Mouse (Mus musculus) CD8-positive naive resting alpha-beta T cell, adult 2 months (primary cell): ENCODE data around the gene Cul4a.
"Not testable (repeated sequence)": the region's sequence is repeated elsewhere in the genome, so short reads cannot be mapped to it uniquely, and the experiment has no call there.

Source experiments
- DNase-seq, 2 experiments: peaks; one replicate each; pipeline ENCODE4 v3.0.0; 2022; ENCODE audit warnings: low read depth in 2 of 2, low spot score in 2 of 2

The Cul4a gene

DNA sequence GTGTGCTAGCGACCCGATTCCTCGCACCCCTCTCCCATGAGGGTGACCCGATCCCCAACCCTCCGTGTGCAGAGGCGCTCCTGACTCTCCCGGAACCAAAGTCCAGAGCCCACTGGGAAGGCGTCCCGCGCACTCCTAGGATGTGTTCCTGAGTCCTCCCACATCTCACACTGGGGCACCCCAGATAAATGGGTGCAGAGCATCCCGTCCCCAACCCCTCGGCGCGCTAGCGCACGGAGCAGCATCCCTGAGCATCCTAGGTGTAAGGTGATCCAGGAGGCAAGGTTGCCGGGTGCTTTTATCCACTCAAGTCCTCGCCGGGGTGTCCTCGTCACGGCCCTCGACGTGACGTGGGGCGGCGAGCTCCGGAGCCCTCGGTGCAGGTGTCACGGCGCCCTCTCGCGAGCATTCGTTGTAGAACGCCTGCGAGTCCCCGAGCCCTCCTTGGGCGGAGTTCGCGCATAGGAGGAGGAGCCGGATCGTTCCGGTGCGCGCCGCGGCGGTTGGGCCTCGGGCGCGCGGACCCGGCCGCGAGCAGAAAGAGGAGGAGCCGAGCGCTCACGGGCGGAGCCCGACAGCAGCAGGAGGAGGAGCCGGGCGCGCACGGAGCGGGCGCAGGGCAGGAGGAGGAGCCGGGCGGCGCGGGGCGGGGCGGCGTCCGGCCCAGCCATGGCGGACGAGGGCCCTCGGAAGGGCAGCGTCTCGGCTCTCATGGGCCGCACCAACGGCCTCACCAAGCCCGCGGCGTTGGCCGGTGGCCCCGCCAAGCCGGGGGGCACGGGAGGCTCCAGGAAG, at the start of gene Cul4a, which contains the start of gene Pcid2:
Gene Cul4a, plus strand, starts transcription at position 535 of the 795 bp plus-strand sequence.
Gene Pcid2, minus strand, starts transcription at position 373 of the 795 bp plus-strand sequence.
- DNase-seq = peak; percentile 96 to 97

DNA sequence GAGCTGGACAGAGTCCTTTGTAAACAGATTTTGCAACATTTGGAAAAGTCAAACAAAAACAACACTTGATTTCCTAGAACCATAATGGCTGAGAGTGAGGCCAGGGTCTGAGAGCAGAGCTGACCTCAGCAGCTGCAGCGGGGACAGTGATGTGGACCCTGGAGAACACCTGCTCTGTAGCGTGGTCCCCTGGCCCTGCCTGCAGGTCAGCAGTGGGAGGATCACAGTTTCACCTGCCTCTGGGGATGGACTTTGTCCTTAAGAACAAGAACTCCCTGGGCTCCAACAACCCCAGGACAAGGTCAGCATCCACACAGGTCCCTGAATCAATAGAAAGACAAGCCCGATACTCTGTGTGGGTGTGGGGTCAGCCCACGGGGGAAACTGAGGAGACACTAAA, 48.1 kb upstream of the Cul4a start:
- DNase-seq = no peak

DNA sequence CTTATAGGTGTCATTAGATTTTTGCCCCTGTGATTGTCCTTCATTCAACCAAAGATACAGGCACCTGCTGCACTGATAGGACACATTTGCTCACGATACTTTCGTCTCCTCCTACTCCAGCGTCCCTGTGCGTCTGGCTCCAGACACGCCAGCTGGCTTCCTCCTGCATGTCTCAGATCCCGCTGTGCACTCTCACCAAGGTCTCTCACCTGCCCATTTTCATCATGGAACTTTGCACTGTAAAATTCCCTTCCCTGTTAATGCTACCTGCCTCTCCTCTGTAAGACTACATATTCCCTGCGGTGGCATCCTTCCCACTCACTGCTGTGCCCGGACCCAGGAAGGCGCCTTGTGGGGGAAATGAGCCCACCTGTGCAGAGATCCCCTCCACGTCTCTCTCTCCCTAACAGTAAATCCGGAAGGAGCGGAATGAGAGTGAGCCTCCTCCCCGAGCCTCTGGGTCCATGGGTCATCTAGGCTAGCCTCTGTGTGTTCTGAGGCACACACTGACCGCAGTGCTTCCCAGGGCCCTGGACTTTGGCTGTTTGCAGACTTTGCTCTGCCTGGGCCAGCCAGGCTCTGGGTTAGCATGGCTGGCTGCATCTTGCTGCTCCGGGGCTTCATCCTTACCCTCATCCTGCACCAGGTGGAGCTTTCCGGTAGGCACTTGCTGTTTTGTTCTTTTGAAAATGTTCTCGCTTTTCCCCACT, 44.8 kb upstream of the Cul4a start, which contains the start of gene Proz:
Gene Proz, plus strand, starts transcription at position 474 of the 710 bp plus-strand sequence.
- no peak for DNase-seq

DNA sequence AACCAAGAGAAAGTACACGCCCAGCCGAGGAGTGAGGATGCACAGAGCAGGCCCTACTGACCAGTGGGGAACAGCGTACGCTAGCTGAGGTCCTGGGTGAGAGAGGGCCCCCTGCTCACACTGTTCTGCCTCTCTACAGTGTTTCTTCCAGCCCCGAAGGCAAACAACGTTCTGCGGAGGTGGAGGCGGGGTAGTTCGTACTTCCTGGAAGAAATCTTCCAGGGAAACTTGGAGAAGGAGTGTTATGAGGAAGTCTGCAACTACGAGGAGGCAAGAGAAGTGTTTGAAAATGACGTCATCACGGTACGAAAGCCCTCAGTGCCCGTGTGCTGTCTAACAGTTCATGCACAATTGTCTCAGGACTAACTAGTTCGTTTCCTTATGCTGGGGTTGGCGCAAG, 42.3 kb upstream of the Cul4a start:
- no peak for DNase-seq

DNA sequence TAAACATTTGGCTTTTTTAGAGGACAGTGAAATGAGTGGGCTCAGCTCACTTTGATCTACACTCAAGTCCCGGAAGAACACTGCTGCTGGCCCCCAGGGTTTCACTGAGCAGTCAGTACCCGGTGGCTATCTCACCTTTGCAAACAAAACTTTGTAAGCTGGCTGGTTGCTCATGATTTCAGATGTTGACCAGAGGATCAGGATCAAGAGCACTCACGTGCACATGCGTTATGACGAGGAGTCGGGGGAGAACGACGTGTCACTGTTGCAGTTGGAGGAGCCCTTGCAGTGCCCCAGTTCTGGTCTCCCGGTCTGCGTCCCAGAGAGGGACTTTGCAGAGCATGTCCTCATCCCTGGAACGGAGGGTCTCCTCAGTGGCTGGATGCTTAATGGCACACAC, 32.2 kb upstream of the Cul4a start:
- no peak for DNase-seq

DNA sequence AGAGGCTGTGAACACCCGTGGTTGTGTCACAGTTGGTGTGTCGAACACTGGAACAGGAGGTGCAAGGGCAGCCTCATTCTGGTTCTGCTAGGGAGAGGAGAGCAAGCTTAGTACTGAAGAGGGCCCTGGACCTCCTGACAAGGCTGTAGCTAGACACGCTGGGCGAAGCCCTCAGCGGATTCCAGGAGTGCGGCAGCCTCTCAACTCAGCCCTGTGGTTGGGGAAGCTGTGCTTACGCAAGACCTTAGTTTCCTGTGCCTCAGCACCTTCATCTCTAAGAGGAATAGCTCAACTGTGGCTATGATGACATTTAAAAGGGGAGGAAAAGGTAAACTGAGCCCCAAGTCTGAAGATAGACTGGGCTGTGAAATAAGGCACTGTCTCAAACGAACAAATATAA, 30.4 kb upstream of the Cul4a start:
- DNase-seq = no peak

DNA sequence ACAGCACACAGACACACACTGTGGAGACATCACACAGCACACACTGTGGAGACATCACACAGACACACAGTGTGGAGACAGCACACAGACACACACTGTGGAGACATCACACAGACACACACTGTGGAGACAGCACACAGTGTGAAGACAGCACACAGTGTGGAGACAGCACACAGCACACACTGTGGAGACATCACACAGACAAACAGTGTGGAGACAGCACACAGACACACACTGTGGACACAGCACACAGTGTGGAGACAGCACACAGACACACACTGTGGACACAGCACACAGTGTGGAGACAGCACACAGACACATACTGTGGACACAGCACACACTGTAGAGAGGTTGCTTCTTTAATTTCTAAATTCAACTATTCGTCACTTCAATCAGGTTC, 29.8 kb upstream of the Cul4a start:
- DNase-seq = not testable (repeated sequence)

DNA sequence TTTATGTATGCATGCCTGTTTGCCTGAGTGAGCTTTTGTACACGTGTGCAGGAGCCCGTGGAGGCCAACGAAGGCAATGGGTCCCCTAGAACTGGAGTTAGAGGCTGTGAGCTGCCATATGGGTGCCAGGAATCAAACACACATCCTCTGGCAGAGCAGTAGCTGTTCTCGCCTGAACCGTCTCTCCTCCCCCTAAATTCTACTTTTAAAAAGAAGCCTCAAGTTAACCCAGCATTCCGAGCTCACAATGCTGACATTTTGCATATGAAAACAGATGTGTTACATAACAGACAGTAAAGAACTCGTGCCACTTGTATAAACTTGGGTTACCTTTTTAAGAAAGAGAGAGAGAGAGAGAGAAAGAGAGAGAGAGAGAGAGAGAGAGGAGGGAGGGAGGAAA, 27.9 kb upstream of the Cul4a start:
- no peak for DNase-seq

DNA sequence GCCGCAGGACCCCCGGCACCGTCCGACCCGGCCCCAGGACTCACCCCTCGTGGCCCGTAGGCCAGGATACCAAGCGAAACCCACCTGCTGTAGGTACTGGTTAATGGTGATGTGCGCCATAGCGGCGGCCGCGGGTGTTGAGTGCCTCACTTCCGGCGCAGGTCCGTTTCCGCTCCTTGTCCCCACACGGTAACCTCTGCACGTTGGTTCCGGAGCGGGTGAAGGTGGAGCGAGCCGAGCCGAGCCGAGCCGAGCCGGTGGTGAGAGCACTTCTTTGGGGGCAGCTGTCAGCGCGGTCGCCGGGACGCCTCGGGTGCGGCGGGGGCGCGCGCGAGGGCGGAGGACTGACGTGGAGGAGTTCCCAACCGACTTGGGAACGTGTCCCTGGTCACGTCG, 732 bp upstream of the Cul4a start:
- DNase-seq = peak; percentile 86 to 87

DNA sequence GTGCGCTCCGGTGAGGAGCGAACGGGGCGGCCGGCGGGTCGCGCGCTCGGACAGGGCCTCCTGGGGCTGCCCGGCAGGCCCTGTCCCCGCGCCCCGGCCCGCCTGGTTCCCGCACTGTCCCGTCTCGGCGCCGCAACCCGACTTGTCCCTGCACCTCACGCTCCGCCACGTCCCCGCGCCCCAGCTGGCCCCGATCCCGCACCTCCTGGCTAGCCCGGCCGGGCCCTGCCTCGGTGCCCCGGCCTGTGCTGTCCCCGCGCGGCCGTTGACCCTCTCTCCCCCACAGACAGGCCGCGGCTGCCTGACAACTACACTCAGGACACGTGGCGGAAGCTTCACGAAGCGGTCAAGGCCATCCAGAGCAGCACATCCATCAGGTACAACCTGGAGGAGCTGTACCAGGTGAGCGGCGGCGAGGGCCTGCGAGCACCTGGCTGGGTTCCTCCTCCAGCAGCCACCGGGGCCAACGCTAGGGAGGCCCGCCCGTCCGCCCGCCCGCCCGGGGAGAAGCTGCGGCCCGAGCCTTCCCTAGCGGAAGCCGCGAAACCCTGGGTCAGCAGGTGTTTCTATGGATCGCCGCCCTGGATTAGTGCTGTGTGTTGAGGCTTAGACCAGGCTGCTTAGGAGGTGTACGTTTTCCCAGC, 609 bp downstream of the Cul4a start:
- peak; percentile 32 to 40 for DNase-seq

DNA sequence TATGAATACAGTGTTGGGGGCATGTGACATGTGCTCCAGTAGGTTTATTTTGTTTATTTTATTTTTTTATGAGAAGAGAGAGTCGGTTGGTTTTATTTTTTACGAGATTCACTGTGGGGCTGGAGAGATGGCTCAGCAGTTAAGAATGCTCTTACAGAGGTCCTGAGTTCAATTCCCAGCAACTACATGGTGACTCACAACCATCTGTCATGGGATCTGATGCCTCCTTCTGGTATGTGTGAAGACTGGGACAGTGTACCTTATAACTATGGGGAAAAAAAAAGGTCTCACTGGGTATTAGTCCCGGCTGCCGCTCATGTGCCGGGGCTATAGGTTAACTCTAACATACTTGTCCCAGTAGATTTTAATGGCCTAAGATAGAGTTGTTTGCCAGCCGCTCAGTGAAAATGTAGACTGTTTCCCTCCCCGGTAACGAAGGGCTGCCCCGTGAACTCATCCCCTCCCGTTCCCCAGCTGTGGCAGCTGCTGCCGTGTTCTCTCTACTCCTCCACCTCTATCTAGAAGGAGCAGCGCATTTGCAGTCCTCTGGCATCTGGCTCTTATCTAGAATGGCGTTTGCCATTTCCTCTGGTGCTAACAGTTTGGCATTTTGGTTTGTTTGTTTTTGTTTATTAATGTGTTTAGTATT, 2.7 kb downstream of the Cul4a start:
- DNase-seq = no peak

DNA sequence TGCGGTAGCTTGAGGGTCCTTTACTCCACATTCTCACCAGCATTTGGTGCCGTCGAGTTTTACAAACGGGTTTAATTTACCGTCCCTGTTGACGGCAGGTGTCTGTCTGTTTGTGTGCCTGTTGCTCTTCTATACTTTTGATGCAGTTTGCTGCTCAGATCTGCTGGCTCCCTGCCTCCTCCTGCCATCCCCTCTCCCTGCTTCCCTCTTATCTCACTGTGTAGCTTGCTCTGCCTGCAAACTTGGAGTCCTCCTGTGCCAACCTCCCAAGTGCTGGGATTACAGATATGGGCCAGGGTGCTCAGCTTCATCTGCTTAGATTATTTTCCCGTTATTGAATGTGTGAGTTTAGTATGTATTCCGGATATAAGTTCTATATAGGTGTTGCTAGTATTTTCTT, 3.5 kb downstream of the Cul4a start:
- no peak for DNase-seq

DNA sequence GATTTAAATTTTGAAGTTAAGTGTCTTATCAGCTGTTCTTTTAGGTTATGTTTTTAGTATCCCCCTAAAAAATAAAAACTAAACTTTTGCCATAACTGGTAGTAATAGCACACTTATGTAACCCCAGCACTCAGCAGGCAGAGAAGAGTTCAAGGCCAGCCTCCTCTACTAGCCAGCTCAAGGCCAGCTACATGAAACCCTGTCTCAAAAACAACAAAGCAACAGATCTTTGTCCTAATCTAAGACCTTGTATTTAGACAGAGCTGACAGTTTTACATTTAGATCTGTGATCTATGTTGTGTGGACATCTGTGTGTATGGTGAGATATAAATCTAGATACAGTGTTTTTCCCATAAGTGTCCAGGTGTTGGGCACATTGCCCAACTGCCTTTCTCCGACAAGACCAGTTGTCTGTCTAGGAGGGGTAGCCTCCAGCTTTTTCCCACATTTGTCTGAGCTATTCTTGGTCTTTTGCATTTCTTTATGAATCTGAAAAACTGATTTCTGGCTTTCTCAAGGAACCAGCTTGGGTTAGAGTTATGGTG, 4.1 kb downstream of the Cul4a start:
- no peak for DNase-seq

DNA sequence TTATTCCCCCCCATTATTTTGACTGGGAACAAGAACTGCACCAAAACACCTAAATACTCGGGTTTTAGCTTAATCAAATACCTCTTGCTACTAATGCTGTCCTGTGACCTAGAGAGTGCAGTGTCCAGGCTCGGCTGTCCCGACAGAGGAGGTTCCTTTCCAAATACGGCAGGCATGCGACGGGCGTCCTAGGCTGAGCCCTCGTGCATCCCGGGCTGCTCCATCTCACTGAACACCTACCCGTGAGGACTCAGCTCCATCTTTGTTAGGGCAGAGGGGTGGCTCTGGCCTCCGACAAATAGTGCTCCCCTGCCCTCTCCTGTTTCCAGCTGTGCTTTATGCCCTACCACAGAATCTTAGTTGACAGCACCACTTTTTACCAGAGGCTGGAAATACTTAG, 6.5 kb downstream of the Cul4a start:
- no peak for DNase-seq

DNA sequence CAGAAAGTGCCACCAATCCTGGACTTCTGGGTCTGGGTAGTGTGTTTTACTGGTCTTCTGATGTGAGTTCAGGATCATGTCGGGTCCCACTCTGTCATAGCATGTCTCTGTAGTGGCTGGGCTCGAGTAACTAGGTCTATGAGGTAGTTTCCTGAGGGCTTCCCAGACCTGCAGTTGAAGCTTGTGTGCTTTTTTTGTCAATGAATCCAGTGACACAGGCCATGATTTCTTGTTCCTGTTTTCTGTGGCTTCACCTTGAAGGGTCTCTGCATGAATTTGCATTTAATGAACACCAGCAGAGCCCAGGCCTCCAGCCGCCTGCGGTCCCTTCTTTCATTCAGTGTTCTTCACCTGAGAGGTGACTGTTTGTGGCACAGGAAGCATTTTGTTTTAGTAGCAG, 7.8 kb downstream of the Cul4a start:
- DNase-seq = no peak

DNA sequence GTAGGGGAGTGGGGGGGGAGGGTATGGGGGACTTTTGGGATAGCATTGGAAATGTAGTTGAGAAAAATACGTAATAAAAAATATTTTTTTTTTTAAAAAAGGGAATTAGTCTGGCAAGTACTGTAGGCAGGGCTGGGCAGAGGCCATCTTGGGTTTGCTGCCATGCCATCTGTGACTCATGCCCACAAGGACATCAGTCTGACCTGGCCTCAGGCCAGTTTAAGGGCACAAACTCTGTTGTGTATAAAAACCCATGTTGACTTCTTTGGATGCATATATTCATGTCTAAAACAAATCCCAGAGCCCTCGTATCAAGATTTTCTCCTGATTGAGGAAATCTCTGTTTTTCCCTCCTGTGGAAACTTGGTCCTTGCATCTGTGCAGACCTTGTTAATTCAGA, 11.7 kb downstream of the Cul4a start:
- no peak for DNase-seq

DNA sequence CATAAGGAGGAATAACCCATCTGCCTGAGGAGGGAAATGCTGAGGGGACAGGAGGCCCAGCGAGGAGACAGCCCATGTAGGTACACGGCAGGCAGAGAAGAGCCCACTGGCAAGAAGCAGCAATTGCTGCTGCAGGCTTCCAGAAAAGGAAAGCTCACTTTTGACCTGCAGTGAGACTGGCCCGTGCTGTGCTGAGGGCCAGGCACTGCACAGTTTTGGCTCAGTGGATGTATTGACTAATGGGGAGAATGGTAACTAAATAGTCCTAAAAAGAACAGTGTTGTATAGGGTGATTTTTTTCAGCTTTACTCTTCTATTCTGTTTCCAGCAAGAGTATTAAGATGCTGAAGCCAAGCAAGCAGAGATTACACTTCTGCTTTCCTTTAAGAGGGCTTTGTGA, 13.1 kb downstream of the Cul4a start:
- DNase-seq = no peak

DNA sequence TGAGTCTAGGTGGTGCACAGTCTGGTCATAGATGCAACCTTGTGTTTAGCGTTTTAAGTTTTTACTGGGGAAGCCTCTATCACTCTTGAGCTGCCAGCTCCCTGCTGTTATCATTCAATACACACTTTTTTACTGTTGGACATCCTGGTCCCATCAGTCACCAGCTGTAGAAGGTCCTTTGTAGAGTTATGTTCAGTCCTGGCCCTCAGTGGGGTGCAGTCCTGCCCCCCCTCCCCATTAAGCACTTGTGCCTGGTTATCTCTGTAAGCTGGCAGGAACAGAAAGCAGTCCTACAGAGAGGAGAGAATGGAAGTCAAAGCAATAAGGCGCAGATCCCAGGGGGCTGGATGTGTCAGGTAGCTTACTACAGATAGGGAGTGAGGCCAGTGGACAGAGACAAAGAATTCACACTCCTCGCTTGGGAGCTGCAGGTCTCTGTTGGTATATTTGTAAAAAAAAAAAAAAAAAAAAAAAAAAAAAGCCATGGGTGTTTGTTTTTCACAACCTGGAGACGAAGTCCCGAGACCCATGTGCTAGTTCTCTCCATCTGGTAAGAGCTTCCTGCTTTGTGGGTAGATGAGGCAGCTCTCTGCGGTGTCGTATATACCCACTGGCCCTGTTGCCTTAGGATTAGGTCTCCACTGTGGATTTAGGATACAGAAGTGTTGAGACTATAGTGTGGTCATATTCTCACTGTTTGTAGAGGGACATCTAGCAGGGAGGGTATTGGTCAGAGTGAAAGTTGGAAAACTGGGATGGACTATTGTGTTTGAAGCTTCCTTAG, 15.7 kb downstream of the Cul4a start:
- no peak for DNase-seq

DNA sequence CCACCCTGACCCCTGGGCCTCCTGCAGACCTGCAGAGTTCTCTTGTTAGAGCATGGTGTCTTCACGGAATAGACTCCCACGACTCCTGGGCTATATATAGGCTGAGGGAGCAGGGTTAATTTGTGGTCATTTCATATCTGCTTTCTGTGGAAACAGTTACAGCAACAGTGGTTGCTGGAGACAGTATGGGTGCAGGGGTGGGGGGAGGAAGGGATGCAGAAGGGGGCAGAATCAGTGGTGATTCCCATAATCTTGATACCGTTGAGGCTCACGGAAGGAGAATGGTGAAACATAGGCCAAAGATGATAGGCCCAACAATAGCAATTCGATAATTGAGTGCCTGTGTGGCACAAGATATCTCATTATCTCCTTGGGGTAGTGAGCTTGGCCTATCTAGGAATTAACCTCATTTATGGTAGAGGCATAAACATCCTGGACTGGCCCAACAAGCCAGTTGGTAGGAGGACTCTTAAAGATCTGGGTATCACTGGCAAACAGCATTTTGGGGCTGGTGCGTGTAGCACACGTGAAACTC, 17.5 kb downstream of the Cul4a start:
- DNase-seq = no peak

DNA sequence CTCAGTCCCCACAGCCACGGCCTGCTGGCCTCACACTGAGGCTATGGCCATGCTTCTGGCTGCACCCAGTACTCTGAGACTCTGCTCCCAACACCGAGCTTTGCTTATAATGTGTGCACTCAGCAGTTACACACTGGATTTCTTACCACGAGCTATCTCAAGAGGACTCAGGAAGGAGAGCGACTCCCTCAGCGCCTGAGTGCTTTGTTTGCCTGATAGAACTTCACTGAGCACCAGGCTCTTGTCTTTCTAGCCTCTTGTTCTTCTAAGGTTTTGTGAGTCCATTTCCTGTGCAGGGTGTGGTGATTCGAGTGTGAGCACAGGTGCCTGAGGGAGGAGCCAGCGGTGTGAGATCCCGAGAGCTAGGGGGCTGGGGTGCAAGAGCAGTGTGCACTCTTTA, 19.5 kb downstream of the Cul4a start:
- DNase-seq = no peak
